Mouse (Mus musculus) MN1 (cell line): Measurements from ENCODE around the gene Erbin.
A peak's percentile ranks its signal among the peaks of the same experiment; 100 is the strongest.

Experiments used
- DNase-seq: peaks from one replicate; pipeline ENCODE4 v3.0.0-alpha.2; 2016; ENCODE audit warnings: low spot score

The Erbin gene

GRCm38 (mm10) chr13:103920261-103920932 is at the start of gene Erbin:
TSS of gene Erbin (minus strand) at chr13:103920514.
- peak; percentile 80 for DNase-seq

- DNase-seq: peak; percentile 78
Measured at GRCm38 (mm10) chr13:103969912-103970311, 49.6 kb upstream of the Erbin start.

GRCm38 (mm10) chr13:103967987-103968386 is 47.7 kb upstream of the Erbin start:
- DNase-seq: no peak

GRCm38 (mm10) chr13:103966696-103967215 is 46.4 kb upstream of the Erbin start:
- DNase-seq: no peak

GRCm38 (mm10) chr13:103965187-103965586 is 44.9 kb upstream of the Erbin start:
- no peak for DNase-seq

GRCm38 (mm10) chr13:103963094-103963493 is 42.8 kb upstream of the Erbin start:
- no peak for DNase-seq

GRCm38 (mm10) chr13:103959841-103960240 is 39.5 kb upstream of the Erbin start:
- DNase-seq: peak; percentile 49

- DNase-seq: no peak
Measured at GRCm38 (mm10) chr13:103958607-103959123, 38.4 kb upstream of the Erbin start.

GRCm38 (mm10) chr13:103957175-103957940 is 37.0 kb upstream of the Erbin start:
- no peak for DNase-seq

- DNase-seq: no peak
Measured at GRCm38 (mm10) chr13:103955652-103956051, 35.3 kb upstream of the Erbin start.

GRCm38 (mm10) chr13:103951393-103951792 is 31.1 kb upstream of the Erbin start:
- DNase-seq: peak; percentile 41

GRCm38 (mm10) chr13:103940796-103941195 is 20.5 kb upstream of the Erbin start:
- no peak for DNase-seq

- DNase-seq: no peak
Measured at GRCm38 (mm10) chr13:103924586-103924985, 4.3 kb upstream of the Erbin start.

- no peak for DNase-seq
Measured at GRCm38 (mm10) chr13:103923402-103924065, 3.2 kb upstream of the Erbin start.

- no peak for DNase-seq
Measured at GRCm38 (mm10) chr13:103921831-103922380, 1.6 kb upstream of the Erbin start.

- peak; percentile 89 for DNase-seq
Measured at GRCm38 (mm10) chr13:103920933-103921830, 868 bp upstream of the Erbin start.

- no peak for DNase-seq
Measured at GRCm38 (mm10) chr13:103919956-103920260, 406 bp downstream of the Erbin start.

GRCm38 (mm10) chr13:103919234-103919955 is 919 bp downstream of the Erbin start:
- DNase-seq: peak; percentile 27

- no peak for DNase-seq
Measured at GRCm38 (mm10) chr13:103918432-103918831, 1.9 kb downstream of the Erbin start.

GRCm38 (mm10) chr13:103914114-103914736 is 6.1 kb downstream of the Erbin start:
- no peak for DNase-seq
